Mouse (Mus musculus) neural tube, embryonic 11.5 days (tissue): ENCODE measurements around the gene Nuak2. TPM values are rescaled to one million over a fixed set of nuclear protein-coding genes. Genes with fewer than 3 reads are reported as not detected.

ENCODE experiments used
- ATAC-seq: fragments of 200-750 bp; cut with Nextera tagmentation; 2 replicates; pipeline ENCODE4 v1.8.0; 2017; ENCODE audit warnings: moderate number of reproducible peaks, mild to moderate bottlenecking, moderate TSS enrichment, moderate library complexity; ENCODE audit not compliant: insufficient read depth, low FRiP score, low TSS enrichment
- DNase-seq: peaks from one replicate; pipeline ENCODE4 v3.0.0-alpha.2; 2015; ENCODE audit warnings: low spot score
- H3K27ac ChIP-seq: fragments of 300-500 bp; sonication (generic); 2 replicates; pipeline ENCODE4 v1.5.1; 2014; ENCODE audit warnings: low read depth, mild to moderate bottlenecking, low read length
- H3K27me3 ChIP-seq: fragments of 300-500 bp; sonication (generic); 2 replicates; pipeline ENCODE4 v1.6.1; 2014; ENCODE audit warnings: mild to moderate bottlenecking, low read length, mixed read lengths; ENCODE audit not compliant: control insufficient read depth, insufficient read depth
- H3K36me3 ChIP-seq: fragments of 300-500 bp; sonication (generic); 2 replicates; pipeline ENCODE4 v1.6.1; 2014; ENCODE audit warnings: mild to moderate bottlenecking, low read length, moderate library complexity, mixed read lengths; ENCODE audit not compliant: control insufficient read depth, insufficient read depth
- H3K4me1 ChIP-seq: fragments of 300-500 bp; sonication (generic); 2 replicates; pipeline ENCODE4 v1.6.1; 2014; ENCODE audit warnings: low read length, mixed read lengths; ENCODE audit not compliant: control insufficient read depth, insufficient read depth
- H3K4me2 ChIP-seq: fragments of 300-500 bp; sonication (generic); 2 replicates; pipeline ENCODE4 v1.6.1; 2014; ENCODE audit warnings: low read depth, mild to moderate bottlenecking, moderate library complexity
- H3K4me3 ChIP-seq: fragments of 300-500 bp; sonication (generic); 2 replicates; pipeline ENCODE4 v1.5.1; 2014; ENCODE audit warnings: low read depth, low read length
- H3K9ac ChIP-seq: fragments of 300-500 bp; sonication (generic); 2 replicates; pipeline ENCODE4 v1.6.1; 2014; ENCODE audit warnings: mild to moderate bottlenecking, low read length
- H3K9me3 ChIP-seq: fragments of 300-500 bp; sonication (generic); 2 replicates; pipeline ENCODE4 v1.6.1; 2016; ENCODE audit warnings: low read length; ENCODE audit not compliant: control insufficient read depth
- WGBS: fragments of 180-500 bp; shearing (Covaris S2); extraction: QIAGEN DNeasy Blood & Tissue Kit; methylation state at CpG from one replicate; pipeline ENCODE4 v1.1.7; 2014; 5-methylcytosine and 5-hydroxymethylcytosine counted together
- polyA plus RNA-seq: library from polyadenylated mRNA; unstranded; fragments of >200 nt; fragmentation: Nextera tagmentation; extraction: Ambion mirVana; gene quantifications from 2 replicates; pipeline ENCODE4 v1.2.1, GENCODE M21; 2014

Nuak2 gene
- polyA plus RNA-seq, 1 experiment from 2014 or later, result 24.4 TPM

DNA sequence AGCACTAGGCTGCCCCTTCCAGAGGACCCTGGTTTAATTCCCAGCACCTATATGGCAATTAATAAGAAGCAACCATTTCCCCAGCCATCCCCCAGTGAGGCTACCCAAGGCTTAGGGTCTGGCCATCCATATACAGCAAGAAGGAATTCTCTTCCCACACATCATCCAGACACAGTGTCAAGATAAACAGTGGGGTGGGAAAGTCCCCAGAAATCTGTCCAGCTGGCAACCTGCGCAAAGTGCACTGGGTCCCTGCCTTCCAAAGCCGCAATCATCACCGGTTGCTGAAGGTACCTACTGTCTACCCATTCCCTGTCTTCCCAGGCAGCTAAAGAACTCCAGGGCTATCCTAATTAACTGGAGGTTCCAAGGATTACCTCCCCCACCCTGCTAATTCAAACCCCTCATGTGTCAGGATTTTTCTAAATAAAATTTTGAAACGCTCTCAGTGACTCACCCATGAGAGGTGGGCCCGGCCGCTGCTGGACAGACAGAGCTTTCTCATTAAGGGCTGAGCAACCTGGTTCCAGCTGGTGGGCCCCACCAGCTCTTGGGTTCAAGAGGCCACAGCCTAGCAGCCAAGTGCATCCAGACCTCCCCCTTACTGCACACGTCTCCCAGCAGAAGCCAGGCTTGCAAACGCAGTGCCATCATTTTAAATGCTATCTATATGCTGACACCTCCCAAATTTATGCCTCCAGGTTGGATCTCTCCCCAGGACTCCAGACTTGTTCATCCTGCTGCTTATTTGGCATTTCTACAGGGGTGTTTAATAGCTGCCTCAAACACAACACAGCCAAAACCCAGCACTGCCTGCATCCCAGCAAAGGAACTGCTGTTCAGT lies 60.5 kb downstream of the Nuak2 start:
- Histone ChIP-seq H3K4me3 (no peak overlapping the region), H3K9ac (peak overlapping the region; percentile 26; the same call in 1 of the 2 replicates), H3K4me1 (peaks cover 15% of the 10 kb centered on the region), H3K9me3 (no peaks in the 10 kb centered on the region), H3K27ac (0 out of 2 replicates have a peak overlapping the region, but pooled peaks have one; percentile 44), H3K36me3 (peaks cover 4% of the 10 kb centered on the region; the same call in 1 of the 2 replicates), H3K27me3 (no peaks in the 10 kb centered on the region), H3K4me2 (no peak overlapping the region)
- DNase-seq (no peak), ATAC-seq (no peak)
- WGBS, result 80% methylated on average over 8 of the region's 8 CpGs

DNA sequence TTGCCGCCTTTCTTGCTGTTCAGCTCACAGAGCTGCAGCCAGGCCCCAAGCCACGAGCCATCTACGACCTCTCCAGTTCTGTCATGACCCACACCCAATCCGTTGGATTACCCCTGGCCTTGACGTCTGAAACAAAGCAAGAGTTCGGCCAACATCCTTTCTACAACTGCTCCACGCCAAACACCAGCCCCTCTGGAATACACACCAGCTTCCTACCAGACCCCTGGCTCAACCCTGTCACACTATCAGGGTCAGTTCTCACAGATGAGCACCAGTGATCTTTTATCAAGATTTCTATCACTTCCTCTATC lies 61.1 kb downstream of the Nuak2 start:
- Histone ChIP-seq H3K36me3 (peaks cover 4% of the 10 kb centered on the region; the same call in 1 of the 2 replicates), H3K4me1 (peaks cover 15% of the 10 kb centered on the region), H3K9me3 (no peaks in the 10 kb centered on the region), H3K27me3 (no peaks in the 10 kb centered on the region), H3K4me2 (no peak overlapping the region), H3K27ac (0 out of 2 replicates have a peak overlapping the region, but pooled peaks have one; percentile 44), H3K4me3 (no peak overlapping the region), H3K9ac (peak overlapping the region; percentile 26; the same call in 1 of the 2 replicates)
- ATAC-seq (no peak), DNase-seq (no peak)
- 70% methylated on average over 7 of the region's 7 CpGs for WGBS

- Histone ChIP-seq H3K9ac (no peak overlapping the region), H3K9me3 (no peaks in the 10 kb centered on the region), H3K4me1 (peaks cover 8% of the 10 kb centered on the region), H3K4me3 (no peak overlapping the region), H3K36me3 (peaks cover 4% of the 10 kb centered on the region; the same call in 1 of the 2 replicates), H3K4me2 (no peak overlapping the region), H3K27ac (no peak overlapping the region), H3K27me3 (no peaks in the 10 kb centered on the region)
- ATAC-seq (no peak), DNase-seq (peak; percentile 3)
- WGBS, result 82% methylated on average over 3 of the region's 3 CpGs
Observed at GRCm38 (mm10) chr1:132377811-132378210, 61.9 kb downstream of the Nuak2 start.

DNA sequence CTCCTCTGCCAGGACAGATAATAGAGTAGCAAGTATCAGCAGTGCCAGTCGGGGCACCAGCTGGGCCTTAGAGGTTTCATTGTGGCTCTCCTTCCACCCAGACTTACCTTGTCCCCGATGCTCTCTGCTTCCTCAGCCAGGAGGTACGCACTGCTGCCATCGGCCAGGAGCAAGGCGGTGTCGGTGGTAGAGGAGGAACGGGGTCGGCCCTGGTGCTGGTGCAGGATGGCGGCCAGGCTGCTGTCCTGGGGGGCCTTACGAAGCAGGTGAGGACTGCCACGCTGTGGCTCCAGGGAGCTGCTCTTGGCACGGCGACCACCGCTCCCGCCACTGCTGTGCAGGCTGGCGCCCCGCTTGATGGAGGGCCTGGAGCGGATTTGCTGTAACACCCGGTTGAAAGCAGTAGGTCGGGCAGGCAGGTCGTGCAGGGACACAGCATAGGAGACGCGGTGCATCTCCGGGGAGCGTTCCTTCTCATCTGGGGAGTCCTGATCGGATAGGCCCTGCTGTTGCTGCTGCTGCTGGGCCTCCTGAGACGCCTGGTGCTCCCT lies 64.7 kb downstream of the Nuak2 start:
- Histone ChIP-seq H3K4me1 (peaks cover 15% of the 10 kb centered on the region; the same call in 1 of the 2 replicates), H3K27ac (no peak overlapping the region), H3K4me2 (no peak overlapping the region), H3K4me3 (no peak overlapping the region), H3K27me3 (no peaks in the 10 kb centered on the region), H3K9me3 (no peaks in the 10 kb centered on the region), H3K36me3 (peaks cover 2% of the 10 kb centered on the region; the same call in 1 of the 2 replicates), H3K9ac (no peak overlapping the region)
- WGBS, result 86% methylated on average over 25 of the region's 27 CpGs
- DNase-seq, result no peak
- ATAC-seq, result no peak

DNA sequence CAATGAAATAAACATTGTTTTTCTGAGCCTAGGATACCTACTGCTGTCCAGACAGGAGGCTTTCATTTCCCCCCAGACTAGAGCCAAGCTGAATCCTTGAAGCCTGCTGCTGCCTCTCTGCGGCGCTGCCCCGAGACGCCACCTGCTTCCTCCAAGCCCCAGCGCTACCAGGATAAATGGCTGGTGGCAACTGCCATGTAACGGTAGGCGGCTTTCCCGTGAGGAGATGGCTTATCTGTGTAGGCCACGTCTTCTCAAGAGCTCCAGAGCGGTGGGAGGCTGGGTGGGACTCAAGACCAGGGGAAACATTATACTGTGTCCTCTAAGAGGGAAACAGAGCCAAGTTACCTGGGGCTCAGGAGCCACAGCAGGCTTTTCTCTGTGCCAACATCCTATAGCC lies 66.0 kb downstream of the Nuak2 start:
- DNase-seq, result no peak
- Histone ChIP-seq H3K9me3 (no peaks in the 10 kb centered on the region), H3K27me3 (no peaks in the 10 kb centered on the region), H3K27ac (no peak overlapping the region), H3K4me1 (peaks cover 13% of the 10 kb centered on the region; the same call in 1 of the 2 replicates), H3K4me3 (no peak overlapping the region), H3K36me3 (peaks cover 2% of the 10 kb centered on the region; the same call in 1 of the 2 replicates), H3K9ac (no peak overlapping the region), H3K4me2 (no peak overlapping the region)
- ATAC-seq, result no peak
- WGBS, result 72% methylated on average over 10 of the region's 10 CpGs

Other genes with a start within 250 kb of the Nuak2 start
- 10.7 and 12.6 TPM in 2 replicates for gene Mfsd4a, start 248.1 kb upstream of the Nuak2 start, polyA plus RNA-seq
- gene Cdk18, start 176.4 kb upstream of the Nuak2 start, polyA plus RNA-seq, result 1.9 TPM in 2 replicates
- gene Lemd1, start 124.7 kb upstream of the Nuak2 start, polyA plus RNA-seq, result 5.6 and 6.8 TPM in 2 replicates
- gene AC124108.1, start 124.7 kb upstream of the Nuak2 start, polyA plus RNA-seq, result 2.2 and 2.6 TPM in 2 replicates
- not detected in 2 replicates for gene Gm10188, start 86.4 kb upstream of the Nuak2 start, polyA plus RNA-seq
- gene Klhdc8a, start 17.5 kb upstream of the Nuak2 start, polyA plus RNA-seq, result 1.3 and 2.5 TPM in 2 replicates
- gene Tmcc2, start 75.2 kb downstream of the Nuak2 start, polyA plus RNA-seq, result 14.5 and 15.9 TPM in 2 replicates
- 11.7 and 12.0 TPM in 2 replicates for gene Dstyk, start 101.4 kb downstream of the Nuak2 start, polyA plus RNA-seq
- gene Rbbp5, start 161.2 kb downstream of the Nuak2 start, polyA plus RNA-seq, result 63.2 and 68.3 TPM in 2 replicates
- gene Tmem81, start 190.1 kb downstream of the Nuak2 start, polyA plus RNA-seq, result 1.4 and 1.8 TPM in 2 replicates
- gene Cntn2, start 227.1 kb downstream of the Nuak2 start, polyA plus RNA-seq, result 53.2 and 59.9 TPM in 2 replicates